Mouse (Mus musculus): ENCODE results near the gene Gm3371.
"Not testable (repeated sequence)": the region's sequence is repeated elsewhere in the genome, so short reads cannot be mapped to it uniquely, and the experiment has no call there.

Gm3371 gene

GRCm38 (mm10) chr14:44410588-44410987, at the start of gene Gm3371:
Gm3371 (minus strand) TSS chr14:44410688.
- not testable (repeated sequence) for DNase-seq (ENCODE audit: low spot score)

DNA sequence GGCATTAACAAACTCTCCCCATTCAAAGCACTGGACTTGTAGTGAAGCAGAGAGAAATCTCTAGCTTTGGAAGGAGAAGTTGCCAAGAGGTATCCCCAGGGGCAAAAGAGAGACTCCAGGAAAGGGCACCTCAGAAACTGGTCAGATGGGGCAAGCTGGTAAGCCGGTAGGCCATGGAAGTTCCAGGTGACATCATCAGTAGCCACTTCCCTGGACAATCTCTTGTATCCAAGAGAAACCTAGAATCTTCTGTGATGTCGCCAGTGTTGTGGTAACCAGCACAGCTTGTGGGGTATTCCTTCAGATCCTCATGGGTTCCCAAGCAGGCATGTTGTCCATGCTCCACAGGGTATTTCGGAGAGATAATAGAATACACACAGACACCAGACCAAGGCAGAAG, 22.8 kb upstream of the Gm3371 start, which contains the start of gene Gm8232:
TSS of gene Gm8232 (plus strand) at position 301 of the 400 bp plus-strand sequence.
- not testable (repeated sequence) for DNase-seq (ENCODE audit: low spot score)

- not testable (repeated sequence) for DNase-seq (ENCODE audit: low spot score)
Measured at GRCm38 (mm10) chr14:44384233-44384632, 26.3 kb downstream of the Gm3371 start.

DNA sequence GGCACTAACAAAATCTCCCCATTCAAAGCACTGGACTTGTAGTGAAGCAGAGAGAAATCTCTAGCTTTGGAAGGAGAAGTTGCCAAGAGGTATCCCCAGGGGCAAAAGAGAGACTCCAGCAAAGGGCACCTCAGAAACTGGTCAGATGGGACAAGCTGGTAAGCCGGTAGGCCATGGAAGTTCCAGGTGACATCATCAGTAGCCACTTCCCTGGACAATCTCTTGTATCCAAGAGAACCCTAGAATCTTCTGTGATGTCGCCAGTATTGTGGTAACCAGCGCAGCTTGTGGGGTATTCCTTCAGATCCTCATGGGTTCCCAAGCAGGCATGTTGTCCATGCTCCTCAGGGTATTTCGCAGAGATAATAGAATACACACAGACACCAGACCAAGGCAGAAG, 45.4 kb downstream of the Gm3371 start, which contains the start of gene Gm8229:
TSS of gene Gm8229 (plus strand) at position 301 of the 400 bp plus-strand sequence.
- not testable (repeated sequence) for DNase-seq (ENCODE audit: low spot score)

DNA sequence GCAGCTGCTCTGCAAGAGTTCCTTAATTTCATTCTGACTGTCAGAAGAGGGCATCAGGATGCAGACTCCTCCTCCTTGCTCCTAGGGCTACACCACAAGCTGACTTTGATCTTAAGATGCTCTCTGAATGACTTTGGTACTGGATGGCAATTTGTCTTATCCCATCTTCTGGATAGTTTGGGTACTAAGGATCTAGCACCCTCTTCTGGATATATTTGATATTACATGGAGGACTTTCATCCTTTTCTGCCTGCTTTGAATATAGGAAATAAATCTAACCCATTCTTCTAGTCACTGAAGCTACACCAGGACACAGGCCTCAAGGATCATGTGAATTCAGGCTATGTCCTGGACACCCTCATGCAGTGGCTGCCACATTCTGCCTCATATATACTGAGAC, 48.2 kb downstream of the Gm3371 start:
- DNase-seq (ENCODE audit: low spot score), result not testable (repeated sequence)

DNA sequence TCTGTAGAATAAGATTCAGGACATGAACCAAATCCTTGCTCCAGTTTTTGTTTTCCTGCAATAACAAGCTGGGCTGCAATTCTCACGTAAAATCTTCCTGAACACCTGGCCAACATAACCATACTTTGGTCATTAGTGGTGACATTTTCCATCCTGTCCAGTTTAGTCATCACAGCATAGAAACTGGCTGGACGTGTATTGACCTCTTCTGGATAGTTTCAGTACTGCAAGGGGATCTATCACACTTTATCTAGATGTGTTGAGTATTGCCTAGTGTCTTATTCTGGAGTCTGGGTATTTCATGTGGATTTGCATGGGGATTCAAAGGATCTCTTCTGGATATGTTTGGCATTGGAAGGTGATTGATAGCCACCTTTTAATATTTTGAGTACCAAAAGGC, 49.1 kb downstream of the Gm3371 start:
- not testable (repeated sequence) for DNase-seq (ENCODE audit: low spot score)
